Mouse (Mus musculus) midbrain, embryonic 12.5 days (tissue): ENCODE results near the gene Prlh. TPM values are rescaled to one million over a fixed set of nuclear protein-coding genes. Genes with fewer than 3 reads are reported as not detected.

ENCODE experiments used
- ATAC-seq: fragments of 200-750 bp; cut with Nextera tagmentation; 2 replicates; pipeline ENCODE4 v1.8.0; 2017; ENCODE audit warnings: low read depth, moderate TSS enrichment, moderate library complexity; ENCODE audit not compliant: low FRiP score
- H3K27ac ChIP-seq: fragments of 300-500 bp; sonication (generic); replicated peaks from 2 replicates; pipeline ENCODE4 v1.5.1; 2016; ENCODE audit warnings: mild to moderate bottlenecking
- H3K27me3 ChIP-seq: fragments of 300-500 bp; sonication (generic); 2 replicates; pipeline ENCODE4 v1.6.1; 2016; ENCODE audit warnings: mild to moderate bottlenecking
- H3K36me3 ChIP-seq: fragments of 300-500 bp; sonication (generic); 2 replicates; pipeline ENCODE4 v1.6.1; 2016
- H3K4me1 ChIP-seq: fragments of 300-500 bp; sonication (generic); 2 replicates; pipeline ENCODE4 v1.6.1; 2016
- H3K4me2 ChIP-seq: fragments of 300-500 bp; sonication (generic); replicated peaks from 2 replicates; pipeline ENCODE4 v1.6.1; 2016; ENCODE audit warnings: mild to moderate bottlenecking, moderate library complexity
- H3K4me3 ChIP-seq: fragments of 300-500 bp; sonication (generic); 2 replicates; pipeline ENCODE4 v1.5.1; 2016; ENCODE audit warnings: mild to moderate bottlenecking
- H3K9ac ChIP-seq: fragments of 300-500 bp; sonication (generic); replicated peaks from 2 replicates; pipeline ENCODE4 v1.6.1; 2016; ENCODE audit warnings: mild to moderate bottlenecking, moderate library complexity
- H3K9me3 ChIP-seq: fragments of 300-500 bp; sonication (generic); 2 replicates; pipeline ENCODE4 v1.6.1; 2016; ENCODE audit warnings: mild to moderate bottlenecking
- WGBS: fragments of 180-500 bp; shearing (Covaris S2); methylation state at CpG from one replicate; pipeline ENCODE4 v1.1.7; 2016; 5-methylcytosine and 5-hydroxymethylcytosine counted together
- polyA plus RNA-seq: library from polyadenylated mRNA; unstranded; fragments of >200 nt; fragmentation: Nextera tagmentation; extraction: Ambion mirVana; gene quantifications from 2 replicates; pipeline ENCODE4 v1.2.1, GENCODE M21; 2016

The Prlh gene
- polyA plus RNA-seq, 1 experiment from 2014 or later = not detected

DNA sequence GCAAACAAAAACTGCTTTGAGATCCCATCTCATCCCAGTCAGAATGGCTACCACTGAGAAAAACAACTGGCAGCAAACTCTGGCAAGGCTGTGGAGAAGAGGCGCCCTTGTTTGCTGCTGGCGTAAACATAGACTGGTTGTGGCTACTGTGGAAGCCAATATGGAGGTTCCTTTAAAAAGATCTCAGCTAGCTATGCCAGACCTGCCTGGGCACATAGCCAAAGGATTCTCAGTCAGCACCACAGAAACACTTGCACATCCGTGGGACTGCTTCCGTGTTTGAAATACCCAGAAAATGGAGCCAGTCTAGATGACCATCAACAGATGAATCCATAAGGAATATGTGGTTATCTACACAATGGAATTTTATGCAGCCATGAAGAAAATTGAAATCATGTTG, 26.9 kb upstream of the Prlh start:
- H3K4me1 ChIP-seq = peaks cover 6% of the 10 kb centered on the region
- H3K36me3 ChIP-seq = no peaks in the 10 kb centered on the region
- no peak overlapping the region for H3K4me2 ChIP-seq
- no peak overlapping the region for H3K4me3 ChIP-seq
- no peak overlapping the region for H3K27ac ChIP-seq
- H3K9ac ChIP-seq = no peak overlapping the region
- no peak for ATAC-seq
- WGBS = 88% methylated on average over 4 of the region's 4 CpGs
- H3K9me3 ChIP-seq = no peaks in the 10 kb centered on the region
- H3K27me3 ChIP-seq = peaks cover 18% of the 10 kb centered on the region; the same call in 1 of the 2 replicates

DNA sequence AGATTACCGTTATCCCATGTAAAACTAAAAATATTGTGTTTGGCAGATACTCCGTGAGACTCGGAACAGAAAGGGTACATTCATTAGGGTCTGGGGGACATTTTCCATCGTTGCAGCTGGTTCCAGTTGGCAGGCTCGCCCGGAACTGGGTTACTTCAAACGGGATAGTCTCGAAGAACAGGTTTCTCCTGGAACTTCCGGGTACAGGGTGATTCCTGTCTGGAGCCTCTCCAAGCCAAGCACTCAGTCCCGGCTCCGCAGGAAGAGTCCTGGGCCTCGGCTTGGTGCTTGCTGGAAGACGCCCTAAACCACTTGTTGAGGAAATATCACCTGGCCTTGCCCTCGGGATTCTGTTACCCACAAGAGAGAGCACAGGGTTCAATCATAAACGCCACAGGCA, 25.6 kb upstream of the Prlh start:
- no peak overlapping the region for H3K27ac ChIP-seq
- WGBS = 61% methylated on average over 15 of the region's 15 CpGs
- no peak overlapping the region for H3K9ac ChIP-seq
- no peak overlapping the region for H3K4me2 ChIP-seq
- no peaks in the 10 kb centered on the region for H3K36me3 ChIP-seq
- H3K9me3 ChIP-seq = no peaks in the 10 kb centered on the region
- no peak overlapping the region for H3K4me3 ChIP-seq
- H3K27me3 ChIP-seq = peaks cover 18% of the 10 kb centered on the region; the same call in 1 of the 2 replicates
- ATAC-seq = no peak
- H3K4me1 ChIP-seq = peaks cover 6% of the 10 kb centered on the region

DNA sequence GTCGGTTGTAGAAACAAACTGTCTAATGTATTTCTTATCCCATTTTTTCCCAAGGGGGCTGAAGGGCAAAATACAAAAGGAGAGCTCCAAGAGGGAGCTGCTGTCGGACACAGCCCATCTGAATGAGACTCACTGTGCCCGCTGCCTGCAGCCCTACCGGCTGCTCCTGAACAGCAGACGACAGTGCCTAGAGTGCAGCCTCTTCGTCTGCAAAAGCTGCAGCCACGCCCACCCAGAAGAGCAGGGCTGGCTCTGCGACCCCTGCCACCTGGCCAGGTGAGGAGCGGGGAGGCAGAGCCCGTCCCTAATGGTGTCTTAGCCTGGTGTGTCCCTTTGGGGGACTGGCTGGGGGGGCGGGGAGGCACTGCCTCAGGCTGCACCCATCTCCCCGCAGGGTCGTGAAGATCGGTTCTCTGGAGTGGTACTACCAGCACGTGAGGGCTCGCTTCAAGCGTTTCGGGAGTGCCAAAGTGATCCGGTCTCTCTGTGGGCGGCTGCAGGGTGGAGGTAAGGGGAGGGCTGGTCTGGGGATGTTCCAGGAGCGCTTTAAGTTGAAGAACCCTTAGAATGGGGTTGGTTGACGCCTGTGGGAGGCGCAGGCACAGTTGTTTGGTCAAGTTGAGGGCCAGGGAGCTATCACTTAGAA, 24.9 kb upstream of the Prlh start:
- Histone ChIP-seq H3K4me1 (peaks cover 6% of the 10 kb centered on the region), H3K4me2 (peak overlapping the region; percentile 54), H3K9me3 (no peaks in the 10 kb centered on the region), H3K36me3 (no peaks in the 10 kb centered on the region), H3K27ac (no peak overlapping the region), H3K27me3 (peaks cover 18% of the 10 kb centered on the region; the same call in 1 of the 2 replicates), H3K4me3 (peak overlapping the region; percentile 5), H3K9ac (no peak overlapping the region)
- 2% methylated on average over 23 of the region's 23 CpGs for WGBS
- ATAC-seq = peak; percentile 44

DNA sequence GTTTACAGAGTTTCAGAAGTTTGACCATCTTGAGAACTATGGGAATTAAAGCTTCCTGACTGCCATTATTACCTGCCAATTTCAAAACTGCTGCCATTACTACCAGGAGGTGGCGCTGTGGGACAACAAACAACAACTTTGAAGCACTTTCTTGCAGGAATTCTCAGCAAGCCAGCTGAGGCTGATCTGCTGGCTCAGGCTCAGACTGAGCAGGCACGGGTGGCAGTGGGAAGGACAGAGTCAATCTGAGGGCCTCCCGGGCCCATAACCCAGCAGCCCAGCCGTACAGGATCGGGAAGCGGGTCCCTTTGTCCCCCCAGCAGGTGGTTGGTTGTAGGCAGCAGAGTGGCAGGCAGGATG, 24.4 kb upstream of the Prlh start:
- ATAC-seq = peak; percentile 52; the same call in 1 of the 2 replicates
- Histone ChIP-seq H3K27me3 (peaks cover 18% of the 10 kb centered on the region; the same call in 1 of the 2 replicates), H3K4me1 (peaks cover 6% of the 10 kb centered on the region), H3K9ac (no peak overlapping the region), H3K9me3 (no peaks in the 10 kb centered on the region), H3K4me2 (peak overlapping the region; percentile 54), H3K36me3 (no peaks in the 10 kb centered on the region), H3K27ac (no peak overlapping the region), H3K4me3 (no peak overlapping the region)
- 6% methylated on average over 6 of the region's 6 CpGs for WGBS

DNA sequence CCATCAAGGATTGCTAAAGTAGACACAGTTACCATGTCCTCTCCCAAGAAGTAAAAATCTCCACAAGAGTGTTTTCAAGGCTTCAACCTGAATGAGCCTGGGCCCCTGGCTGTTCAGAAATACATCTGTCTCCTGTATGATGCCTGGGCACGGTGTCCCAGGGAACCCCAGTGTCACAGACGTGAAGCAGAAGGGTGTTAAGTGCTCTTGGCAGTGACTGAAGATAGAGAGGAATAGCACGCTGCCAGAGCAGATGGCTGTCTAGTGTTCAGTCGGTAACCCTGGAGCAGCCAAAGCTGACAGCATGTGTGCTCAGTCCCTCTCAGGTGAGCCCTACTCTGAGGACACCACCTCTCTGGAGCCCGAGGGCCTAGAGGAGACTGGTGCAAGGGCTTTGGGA, 19.9 kb upstream of the Prlh start:
- WGBS = 82% methylated on average over 5 of the region's 5 CpGs
- Histone ChIP-seq H3K4me2 (no peak overlapping the region), H3K27me3 (peaks cover 4% of the 10 kb centered on the region; the same call in 1 of the 2 replicates), H3K4me3 (no peak overlapping the region), H3K36me3 (no peaks in the 10 kb centered on the region), H3K9me3 (no peaks in the 10 kb centered on the region), H3K9ac (no peak overlapping the region), H3K27ac (no peak overlapping the region), H3K4me1 (peaks cover 3% of the 10 kb centered on the region)
- no peak for ATAC-seq

DNA sequence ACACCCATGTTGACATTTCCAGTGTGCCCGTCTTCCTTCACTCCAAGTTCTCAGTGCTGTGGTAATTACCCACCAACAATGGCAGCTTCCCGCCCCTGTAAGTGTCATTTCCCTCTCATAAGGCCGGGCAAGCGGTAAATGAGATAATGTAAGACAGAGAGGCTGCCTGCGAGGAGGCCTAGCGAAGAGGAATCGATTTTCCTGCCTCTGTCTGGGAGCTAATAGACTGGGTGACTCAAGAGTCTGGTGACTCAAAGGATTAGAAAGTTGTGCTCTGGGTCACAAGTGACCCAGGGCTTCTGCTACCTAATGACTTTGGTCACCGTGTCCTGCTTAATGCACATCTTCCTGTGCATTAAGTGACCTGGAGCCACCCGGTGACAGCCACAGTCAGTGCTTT, 15.9 kb upstream of the Prlh start:
- H3K4me1 ChIP-seq = no peaks in the 10 kb centered on the region
- H3K36me3 ChIP-seq = no peaks in the 10 kb centered on the region
- no peak overlapping the region for H3K4me3 ChIP-seq
- no peak overlapping the region for H3K27ac ChIP-seq
- no peaks in the 10 kb centered on the region for H3K9me3 ChIP-seq
- WGBS = 68% methylated on average over 9 of the region's 9 CpGs
- no peak overlapping the region for H3K4me2 ChIP-seq
- no peak for ATAC-seq
- H3K27me3 ChIP-seq = no peaks in the 10 kb centered on the region
- H3K9ac ChIP-seq = no peak overlapping the region

DNA sequence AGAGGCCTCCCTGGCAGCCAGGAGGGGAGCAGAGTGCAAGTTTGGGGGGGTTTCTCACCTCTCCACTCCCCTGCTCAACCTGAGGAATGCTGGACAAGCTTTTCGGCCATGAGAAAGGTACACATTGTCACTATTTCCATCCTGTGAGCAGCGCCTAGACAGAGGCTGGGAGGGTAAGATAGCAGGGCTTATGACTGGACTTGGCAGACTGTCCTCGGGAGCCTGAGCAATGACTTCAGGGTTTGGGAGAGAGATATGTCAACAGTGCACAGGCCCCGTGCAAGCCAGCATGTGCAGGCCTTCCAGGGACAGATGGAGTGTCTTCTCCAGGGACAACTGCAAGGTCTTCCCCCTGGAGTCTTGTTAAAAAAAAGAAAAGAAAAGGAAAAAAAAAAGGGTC, 12.9 kb upstream of the Prlh start:
- no peaks in the 10 kb centered on the region for H3K36me3 ChIP-seq
- 86% methylated on average over 4 of the region's 4 CpGs for WGBS
- H3K27me3 ChIP-seq = no peaks in the 10 kb centered on the region
- no peak overlapping the region for H3K4me2 ChIP-seq
- no peaks in the 10 kb centered on the region for H3K4me1 ChIP-seq
- no peak for ATAC-seq
- H3K9me3 ChIP-seq = no peaks in the 10 kb centered on the region
- H3K4me3 ChIP-seq = no peak overlapping the region
- no peak overlapping the region for H3K27ac ChIP-seq
- no peak overlapping the region for H3K9ac ChIP-seq

DNA sequence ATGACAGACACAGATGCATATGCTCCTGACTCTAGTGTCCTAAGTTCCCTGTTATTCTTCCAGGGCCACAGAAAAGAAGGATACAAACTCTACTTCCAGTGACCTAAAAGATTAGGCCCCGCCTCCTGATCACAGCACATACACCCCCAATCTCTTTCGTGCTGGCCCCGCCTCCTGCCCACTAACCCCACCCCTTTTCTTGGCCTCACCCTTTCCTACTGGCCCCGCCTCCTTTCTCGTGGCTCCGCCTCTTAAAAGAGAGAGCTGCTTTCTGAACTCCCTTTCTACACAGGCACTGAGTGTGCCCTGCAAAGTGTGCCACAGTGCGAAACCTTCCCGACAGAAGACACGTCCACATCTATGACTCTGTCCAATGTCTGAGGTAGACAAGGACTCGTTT, 7.7 kb upstream of the Prlh start:
- Histone ChIP-seq H3K9ac (no peak overlapping the region), H3K27ac (no peak overlapping the region), H3K4me3 (no peak overlapping the region), H3K36me3 (no peaks in the 10 kb centered on the region), H3K27me3 (no peaks in the 10 kb centered on the region), H3K4me1 (no peaks in the 10 kb centered on the region), H3K4me2 (no peak overlapping the region), H3K9me3 (no peaks in the 10 kb centered on the region)
- no peak for ATAC-seq
- WGBS = 58% methylated on average over 10 of the region's 10 CpGs

DNA sequence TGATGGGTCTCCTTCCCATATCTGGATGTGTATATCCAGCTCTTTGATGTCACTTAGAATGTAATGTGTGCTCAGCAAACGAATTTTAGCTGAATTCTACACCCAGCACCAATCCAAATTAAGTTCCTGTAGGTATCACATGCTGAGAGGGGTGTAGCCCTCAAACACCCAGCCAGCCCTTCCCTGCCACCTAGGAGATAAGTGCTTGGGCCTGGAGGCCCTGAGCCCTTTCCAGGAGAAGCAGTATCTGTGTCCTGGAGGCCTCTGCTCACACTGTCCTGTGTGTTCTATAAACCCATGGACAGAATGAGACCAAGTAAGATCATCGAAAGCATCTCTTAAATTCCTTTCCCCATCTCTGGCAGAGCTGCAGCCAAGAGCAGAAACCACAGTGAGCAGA, 5.7 kb upstream of the Prlh start:
- Histone ChIP-seq H3K9ac (no peak overlapping the region), H3K4me3 (no peak overlapping the region), H3K36me3 (no peaks in the 10 kb centered on the region), H3K27ac (no peak overlapping the region), H3K9me3 (no peaks in the 10 kb centered on the region), H3K27me3 (no peaks in the 10 kb centered on the region), H3K4me1 (no peaks in the 10 kb centered on the region), H3K4me2 (no peak overlapping the region)
- WGBS = 81% methylated on average over 2 of the region's 2 CpGs
- ATAC-seq = no peak

DNA sequence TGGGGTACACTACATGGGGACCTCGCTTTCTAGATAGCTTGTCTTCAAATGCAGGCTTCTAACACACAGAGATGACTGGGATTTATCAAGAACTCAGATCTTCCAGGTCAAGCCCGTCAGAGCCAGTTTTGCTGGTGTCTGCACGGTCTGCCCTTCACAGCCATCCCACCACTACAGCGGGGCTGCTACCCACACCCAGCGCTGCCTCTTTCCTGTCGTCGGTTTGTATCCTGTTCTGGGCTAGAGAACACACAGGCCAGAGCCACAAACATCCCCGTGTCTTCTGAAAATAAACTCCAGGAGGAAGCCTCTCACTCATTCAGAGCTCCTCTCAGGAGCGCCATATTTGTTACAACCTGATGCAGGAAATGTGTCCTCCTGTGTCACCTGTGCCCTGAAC, 3.6 kb upstream of the Prlh start:
- no peaks in the 10 kb centered on the region for H3K9me3 ChIP-seq
- no peak overlapping the region for H3K27ac ChIP-seq
- no peaks in the 10 kb centered on the region for H3K27me3 ChIP-seq
- WGBS = 75% methylated on average over 9 of the region's 9 CpGs
- no peak overlapping the region for H3K4me2 ChIP-seq
- H3K4me1 ChIP-seq = no peaks in the 10 kb centered on the region
- ATAC-seq = no peak
- no peaks in the 10 kb centered on the region for H3K36me3 ChIP-seq
- H3K4me3 ChIP-seq = no peak overlapping the region
- no peak overlapping the region for H3K9ac ChIP-seq

DNA sequence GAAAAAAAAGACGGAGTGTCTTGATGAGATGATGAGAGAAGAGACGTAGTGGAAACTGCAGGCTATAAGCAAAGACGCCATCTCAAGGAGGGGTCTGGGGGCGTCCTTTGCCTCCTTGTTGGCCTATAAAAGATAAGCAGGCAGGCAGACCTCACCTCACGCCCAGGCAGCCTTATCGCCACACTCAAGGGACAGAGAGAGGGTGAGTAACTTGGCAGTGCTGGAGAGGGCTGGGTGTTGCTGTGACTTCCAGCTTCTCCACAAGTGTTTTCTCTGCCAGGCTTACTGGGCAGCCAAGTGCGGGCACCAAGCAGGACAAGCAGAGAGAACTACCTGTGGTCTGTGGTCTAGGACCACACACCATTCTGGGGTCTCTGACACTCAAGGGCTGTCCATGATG, 1.2 kb upstream of the Prlh start:
- no peaks in the 10 kb centered on the region for H3K27me3 ChIP-seq
- no peak for ATAC-seq
- WGBS = 89% methylated on average over 7 of the region's 7 CpGs
- H3K4me3 ChIP-seq = no peak overlapping the region
- no peaks in the 10 kb centered on the region for H3K4me1 ChIP-seq
- no peaks in the 10 kb centered on the region for H3K36me3 ChIP-seq
- H3K9me3 ChIP-seq = no peaks in the 10 kb centered on the region
- H3K9ac ChIP-seq = no peak overlapping the region
- H3K4me2 ChIP-seq = no peak overlapping the region
- no peak overlapping the region for H3K27ac ChIP-seq

DNA sequence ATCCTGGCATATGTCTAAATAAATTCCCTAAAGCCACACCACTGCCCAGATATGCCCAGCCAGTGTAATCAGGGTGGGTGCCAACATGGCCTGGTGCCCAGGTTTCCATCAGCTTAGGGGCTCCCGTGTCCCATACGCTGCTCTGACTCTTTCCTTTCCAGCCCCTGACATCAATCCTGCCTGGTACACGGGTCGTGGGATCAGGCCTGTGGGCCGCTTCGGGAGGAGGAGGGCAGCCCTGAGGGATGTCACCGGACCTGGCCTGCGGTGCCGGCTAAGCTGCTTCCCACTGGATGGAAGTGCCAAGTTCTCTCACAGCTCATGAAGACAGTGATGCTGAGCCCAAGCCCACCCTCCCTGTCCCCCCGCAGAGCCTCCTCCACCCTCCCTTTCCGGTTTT, 780 bp downstream of the Prlh start:
- ATAC-seq = no peak
- H3K9me3 ChIP-seq = no peaks in the 10 kb centered on the region
- no peak overlapping the region for H3K27ac ChIP-seq
- H3K27me3 ChIP-seq = peaks cover under 1% of the 10 kb centered on the region
- H3K4me3 ChIP-seq = no peak overlapping the region
- 80% methylated on average over 11 of the region's 11 CpGs for WGBS
- H3K4me2 ChIP-seq = no peak overlapping the region
- no peaks in the 10 kb centered on the region for H3K36me3 ChIP-seq
- no peak overlapping the region for H3K9ac ChIP-seq
- H3K4me1 ChIP-seq = no peaks in the 10 kb centered on the region
